Comparison of ENCODE assay signal across 16 mouse cellular contexts in the genomic region with DNA sequence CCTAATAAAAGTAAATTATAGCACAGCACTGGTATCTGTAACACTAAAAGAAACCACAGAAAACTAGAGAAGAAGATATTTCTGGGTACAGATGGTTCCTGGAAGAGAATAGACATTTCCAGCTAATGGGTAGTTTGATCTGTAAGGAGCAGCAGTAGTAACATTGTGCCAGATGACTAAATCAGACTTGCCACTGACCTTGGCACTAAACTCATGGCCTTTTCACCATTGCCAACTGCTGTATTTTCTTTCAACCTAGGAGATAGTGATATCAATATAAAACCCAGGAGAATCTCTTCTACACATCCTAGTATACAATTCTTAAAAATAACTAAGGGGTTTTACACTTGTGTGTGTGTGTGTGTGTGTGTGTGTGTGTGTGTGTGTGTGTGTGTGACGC.
DNase-seq lines count a peak whose midpoint lies in the region.
"Had no signal": no experiment of that assay in that cellular context is flagged by ENCODE, and none has a peak within 500 bp of the region (broad histone marks: within the 10 kb centered on the region; RNA-seq: fewer than 3 reads in every experiment).

No protein-coding gene starts in this region.

- peak; percentile 59 to 81 for DNase-seq in adrenal gland, adult (ENCODE audit: inconsistent age in 2 of 2, low spot score in 1 of 2)
- no peak for DNase-seq in adrenal gland, postnatal 4 days (ENCODE audit: low spot score in 2 of 2)
- DNase-seq in gastrocnemius, adult 18-20 months (ENCODE audit: low spot score), result peak; percentile 15
- DNase-seq in gastrocnemius, postnatal 10 days, result no peak
- DNase-seq in adrenal gland, postnatal 10 days, result peak; percentile 24
- DNase-seq in skeletal muscle tissue, adult 2 months (ENCODE audit: low read depth, low spot score), result peak; percentile 34
- DNase-seq in lung, postnatal 14 days, result no peak
- DNase-seq: cerebellum, adult 11-12 months; cerebellum, adult 8-10 months; cerebellum, postnatal 10 days; cerebellum, postnatal 36 days; embryo, embryonic 11 days; gastrocnemius, postnatal 25 days; heart, adult 2 months; heart, postnatal 14 days; heart, postnatal 4 days had no signal

Comparison
In these comparisons a context has a peak if more than half of its experiments do, and no peak if none do; other contexts are left out.
1. DNase-seq: peak in adrenal gland, adult (2 of 2), gastrocnemius, adult 18-20 months (single experiment), adrenal gland, postnatal 10 days (single experiment) and skeletal muscle tissue, adult 2 months (single experiment); none in adrenal gland, postnatal 4 days (0 of 2), gastrocnemius, postnatal 10 days (single experiment) and lung, postnatal 14 days (single experiment).